Mouse (Mus musculus) E14TG2a.4 (cell line): Measurements from ENCODE around the gene Npcd.

ENCODE experiments used
- CTCF ChIP-seq: conservative IDR thresholded peaks from 2 replicates; pipeline ENCODE4 v1.5.1; 2014; ENCODE audit warnings: low read length
- NANOG ChIP-seq: IDR thresholded peaks from 2 replicates; pipeline ENCODE4 v1.6.1; 2014; ENCODE audit warnings: borderline replicate concordance, low read length, mixed read lengths

GRCm38 (mm10) chr15:79766168-79766567 lies 67.9 kb downstream of the Npcd start:
- TF ChIP-seq CTCF, result no peak
- TF ChIP-seq NANOG, result no peak
